26 mouse cellular contexts compared by ENCODE assay signal in genomic region chr10:117462921-117463320, GRCm38 (mm10).
"Had no signal": no experiment of that assay in that cellular context is flagged by ENCODE, and none has a peak within 500 bp of the region (broad histone marks: within the 10 kb centered on the region; RNA-seq: fewer than 3 reads in every experiment).

No protein-coding gene starts in this region.

- H3K4me1 ChIP-seq: embryonic facial prominence, embryonic 12.5 days; embryonic facial prominence, embryonic 13.5 days; embryonic facial prominence, embryonic 15.5 days; forebrain, embryonic 12.5 days; forebrain, embryonic 13.5 days had no signal

- H3K36me3 ChIP-seq: embryonic facial prominence, embryonic 10.5 days; embryonic facial prominence, embryonic 12.5 days; embryonic facial prominence, embryonic 13.5 days; embryonic facial prominence, embryonic 15.5 days; forebrain, embryonic 10.5 days; forebrain, embryonic 12.5 days; heart, embryonic 10.5 days; heart, embryonic 12.5 days had no signal

- H3K27ac ChIP-seq: embryonic facial prominence, embryonic 10.5 days; embryonic facial prominence, embryonic 12.5 days; embryonic facial prominence, embryonic 13.5 days; embryonic facial prominence, embryonic 15.5 days; forebrain, embryonic 10.5 days; forebrain, embryonic 12.5 days; forebrain, embryonic 13.5 days; gastrocnemius, adult 2 months had no signal

- DNase-seq: cerebellum, adult 9-11 months; cerebellum, postnatal 10 days; cerebellum, postnatal 14 days; cerebellum, postnatal 25 days; cerebellum, postnatal 36 days; embryo, embryonic 11 days; forebrain, postnatal 0 days; gastrocnemius, adult 2 months; gastrocnemius, postnatal 10 days; gastrocnemius, postnatal 14 days; gastrocnemius, postnatal 25 days; gastrocnemius, postnatal 36 days; heart, adult 18-20 months had no signal

- H3K4me2 ChIP-seq: embryonic facial prominence, embryonic 12.5 days; embryonic facial prominence, embryonic 13.5 days; embryonic facial prominence, embryonic 15.5 days; forebrain, embryonic 12.5 days; forebrain, embryonic 13.5 days; heart, embryonic 11.5 days; heart, embryonic 12.5 days had no signal

- H3K4me3 ChIP-seq: embryonic facial prominence, embryonic 10.5 days; embryonic facial prominence, embryonic 12.5 days; embryonic facial prominence, embryonic 13.5 days; embryonic facial prominence, embryonic 15.5 days; erythroblast, embryonic 14.5 days; forebrain, embryonic 10.5 days; forebrain, embryonic 12.5 days; forebrain, embryonic 13.5 days; gastrocnemius, adult 2 months; heart, embryonic 10.5 days; heart, embryonic 12.5 days had no signal

- H3K27me3 ChIP-seq: embryonic facial prominence, embryonic 12.5 days; embryonic facial prominence, embryonic 13.5 days; embryonic facial prominence, embryonic 15.5 days; forebrain, embryonic 12.5 days; forebrain, embryonic 13.5 days; heart, embryonic 12.5 days had no signal

- H3K9me3 ChIP-seq: embryonic facial prominence, embryonic 10.5 days; embryonic facial prominence, embryonic 12.5 days; embryonic facial prominence, embryonic 13.5 days; embryonic facial prominence, embryonic 15.5 days; forebrain, embryonic 10.5 days; forebrain, embryonic 12.5 days; forebrain, embryonic 13.5 days; heart, embryonic 10.5 days; heart, embryonic 12.5 days had no signal

- ATAC-seq: forebrain, embryonic 13.5 days; forebrain, embryonic 14.5 days; forebrain, embryonic 16.5 days; forebrain, postnatal 0 days had no signal

- H3K9ac ChIP-seq: embryonic facial prominence, embryonic 12.5 days; embryonic facial prominence, embryonic 13.5 days; embryonic facial prominence, embryonic 15.5 days; forebrain, embryonic 12.5 days; forebrain, embryonic 13.5 days; forebrain, postnatal 0 days; heart, embryonic 12.5 days had no signal
